In the genomic region with DNA sequence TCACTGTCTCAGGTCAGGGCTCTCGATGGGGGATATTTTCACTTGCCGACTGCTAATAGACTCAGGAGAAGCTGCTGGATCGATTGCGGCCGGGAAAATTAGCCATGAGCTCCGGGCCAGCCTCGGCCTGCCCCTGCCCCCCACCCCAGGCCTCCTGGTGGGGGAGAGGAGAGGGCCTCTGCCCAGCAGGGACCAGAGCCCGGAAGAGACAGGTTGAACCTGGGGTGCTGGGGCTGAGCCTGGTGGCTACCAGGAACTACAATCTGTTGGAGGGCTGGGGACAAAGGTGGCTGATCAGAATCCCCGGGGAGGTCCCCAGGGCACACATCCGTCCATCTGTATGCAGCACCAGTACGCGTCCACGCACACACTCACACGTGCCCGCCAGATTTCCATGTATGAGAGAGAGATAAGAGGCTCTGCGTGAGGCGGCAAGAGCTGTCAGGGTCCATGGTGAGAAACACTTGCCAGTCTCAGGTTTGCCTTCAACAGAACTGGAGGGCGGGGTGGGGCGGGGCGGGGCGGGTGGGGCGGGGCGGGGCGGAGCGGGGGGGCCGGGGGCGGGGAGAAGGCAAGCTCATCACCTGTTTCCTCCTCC, we compare ENCODE assay signal across 10 mouse cellular contexts.
DNase-seq lines count a peak whose midpoint lies in the region; ATAC-seq and TF ChIP-seq lines count a peak whose summit lies in the region.
"Had no signal": no experiment of that assay in that cellular context is flagged by ENCODE, and none has a peak within 500 bp of the region (broad histone marks: within the 10 kb centered on the region; RNA-seq: fewer than 3 reads in every experiment).

No protein-coding gene starts in this region.

- no peaks in the 10 kb centered on the region for H3K9me3 ChIP-seq in heart, embryonic 13.5 days
- H3K9me3 ChIP-seq in embryonic facial prominence, embryonic 13.5 days: no peaks in the 10 kb centered on the region
- no peaks in the 10 kb centered on the region for H3K9me3 ChIP-seq in intestine, postnatal 0 days (ENCODE audit: control insufficient read depth)
- H3K9me3 ChIP-seq in midbrain, embryonic 16.5 days (replicated peaks; ENCODE audit: control insufficient read depth, low read length, poor library complexity, severe bottlenecking): no peaks in the 10 kb centered on the region

- no peaks in the 10 kb centered on the region for H3K79me2 ChIP-seq in heart, adult 2 months (replicated peaks; ENCODE audit: control insufficient read depth, insufficient read depth, low read length)

- TF ChIP-seq CTCF in heart, adult 2 months (IDR thresholded peaks at IDR 0.05): no peak
- no peak for TF ChIP-seq CTCF in intestine, postnatal 0 days (IDR thresholded peaks at IDR 0.05; ENCODE audit: low read depth)

- peak overlapping the region; percentile 31 for H3K4me2 ChIP-seq in heart, embryonic 13.5 days
- peak overlapping the region; percentile 25; the same call in 1 of the 2 replicates for H3K4me2 ChIP-seq in embryonic facial prominence, embryonic 13.5 days
- H3K4me2 ChIP-seq in intestine, postnatal 0 days (replicated peaks; ENCODE audit: low read depth): peak overlapping the region; percentile 43
- H3K4me2 ChIP-seq in midbrain, embryonic 16.5 days (ENCODE audit: low read length): peak overlapping the region; percentile 23

- H3K9ac ChIP-seq in heart, embryonic 13.5 days: 0 out of 2 replicates have a peak overlapping the region, but pooled peaks have one; percentile 17
- no peak overlapping the region for H3K9ac ChIP-seq in heart, adult 2 months (ENCODE audit: low read depth, low read length)
- peak overlapping the region; percentile 44; the same call in 1 of the 2 replicates for H3K9ac ChIP-seq in embryonic facial prominence, embryonic 13.5 days
- no peak overlapping the region for H3K9ac ChIP-seq in intestine, postnatal 0 days (ENCODE audit: low read depth, low read length)
- peak overlapping the region; percentile 47; the same call in 1 of the 2 replicates for H3K9ac ChIP-seq in midbrain, embryonic 16.5 days (ENCODE audit: low read depth, low read length)

- no peak for DNase-seq in heart, adult 2 months
- DNase-seq in urinary bladder, postnatal 14 days (ENCODE audit: low spot score): no peak
- no peak for DNase-seq in natural killer cell, adult 2 months (ENCODE audit: low spot score in 2 of 2)
- DNase-seq: adrenal gland, postnatal 25 days; kidney, postnatal 14 days had no signal

- H3K36me3 ChIP-seq in heart, embryonic 13.5 days: no peaks in the 10 kb centered on the region
- H3K36me3 ChIP-seq in heart, adult 2 months (ENCODE audit: control insufficient read depth, insufficient read depth, low read length): no peaks in the 10 kb centered on the region
- no peaks in the 10 kb centered on the region for H3K36me3 ChIP-seq in embryonic facial prominence, embryonic 13.5 days
- H3K36me3 ChIP-seq in intestine, postnatal 0 days (ENCODE audit: control insufficient read depth, insufficient read depth): no peaks in the 10 kb centered on the region
- H3K36me3 ChIP-seq in midbrain, embryonic 16.5 days (ENCODE audit: control insufficient read depth, insufficient read depth, low read length): no peaks in the 10 kb centered on the region

- ATAC-seq in heart, embryonic 13.5 days (ENCODE audit: extremely low read depth, insufficient number of reproducible peaks, low FRiP score, low TSS enrichment): no peak
- ATAC-seq in embryonic facial prominence, embryonic 13.5 days (ENCODE audit: insufficient number of reproducible peaks, insufficient read depth, low FRiP score, low TSS enrichment, low read depth): no peak
- no peak for ATAC-seq in intestine, postnatal 0 days
- ATAC-seq in midbrain, embryonic 16.5 days: peak; percentile 20
- no peak for ATAC-seq in activated CD4-positive, CD25-positive, alpha-beta regulatory T cell, adult 4 months

- TF ChIP-seq POLR2A in heart, adult 2 months (IDR thresholded peaks at IDR 0.05; ENCODE audit: insufficient read depth, low read depth, low read length): no peak

- 0 out of 2 replicates have a peak overlapping the region, but pooled peaks have one; percentile 24 for H3K27ac ChIP-seq in heart, embryonic 13.5 days (replicated peaks)
- no peak overlapping the region; the same call in 1 of the 2 replicates for H3K27ac ChIP-seq in heart, adult 2 months
- H3K27ac ChIP-seq in embryonic facial prominence, embryonic 13.5 days: no peak overlapping the region
- H3K27ac ChIP-seq in intestine, postnatal 0 days (ENCODE audit: low read depth, low read length): no peak overlapping the region
- peak overlapping the region; percentile 84 for H3K27ac ChIP-seq in midbrain, embryonic 16.5 days (ENCODE audit: low read length)

- WGBS in heart, embryonic 13.5 days: 8% methylated on average over 27 of the region's 27 CpGs
- 20% methylated on average over 27 of the region's 27 CpGs for WGBS in heart, adult 2 months
- WGBS in embryonic facial prominence, embryonic 13.5 days: 12% methylated on average over 26 of the region's 27 CpGs
- 14% methylated on average over 27 of the region's 27 CpGs for WGBS in intestine, postnatal 0 days
- WGBS in midbrain, embryonic 16.5 days: 8% methylated on average over 24 of the region's 27 CpGs

- H3K27me3 ChIP-seq in heart, embryonic 13.5 days (replicated peaks): peaks cover 33% of the 10 kb centered on the region
- no peaks in the 10 kb centered on the region for H3K27me3 ChIP-seq in heart, adult 2 months (ENCODE audit: control insufficient read depth, insufficient read depth, low read length)
- H3K27me3 ChIP-seq in embryonic facial prominence, embryonic 13.5 days: no peaks in the 10 kb centered on the region
- H3K27me3 ChIP-seq in intestine, postnatal 0 days (replicated peaks; ENCODE audit: control insufficient read depth, insufficient read depth, low read length): no peaks in the 10 kb centered on the region
- H3K27me3 ChIP-seq in midbrain, embryonic 16.5 days (ENCODE audit: control insufficient read depth, insufficient read depth, low read depth, low read length): no peaks in the 10 kb centered on the region

- intact Hi-C loops in heart, adult 2 months (cut with DNase I): no loop called here

- TF ChIP-seq EP300 in heart, adult 2 months (IDR thresholded peaks at IDR 0.05; ENCODE audit: insufficient read depth, low read depth, low read length): no peak

- H3K4me1 ChIP-seq in heart, embryonic 13.5 days: peaks cover 22% of the 10 kb centered on the region; the same call in 1 of the 2 replicates
- H3K4me1 ChIP-seq in heart, adult 2 months (ENCODE audit: control insufficient read depth, insufficient read depth, low read length): no peaks in the 10 kb centered on the region
- peaks cover 9% of the 10 kb centered on the region for H3K4me1 ChIP-seq in embryonic facial prominence, embryonic 13.5 days
- no peaks in the 10 kb centered on the region for H3K4me1 ChIP-seq in intestine, postnatal 0 days (replicated peaks; ENCODE audit: control insufficient read depth, insufficient read depth, low read length)
- peaks cover 28% of the 10 kb centered on the region for H3K4me1 ChIP-seq in midbrain, embryonic 16.5 days (ENCODE audit: control insufficient read depth, insufficient read depth, low read length)

- H3K4me3 ChIP-seq in heart, embryonic 13.5 days: no peak overlapping the region
- H3K4me3 ChIP-seq in heart, adult 2 months: no peak overlapping the region
- H3K4me3 ChIP-seq in embryonic facial prominence, embryonic 13.5 days: no peak overlapping the region
- 0 out of 2 replicates have a peak overlapping the region, but pooled peaks have one; percentile 2 for H3K4me3 ChIP-seq in intestine, postnatal 0 days (ENCODE audit: low read depth, low read length)
- H3K4me3 ChIP-seq in midbrain, embryonic 16.5 days (ENCODE audit: low read depth, low read length): no peak overlapping the region

Comparison
In these comparisons a context has a peak if more than half of its experiments do, and no peak if none do; other contexts are left out.
1. H3K27ac ChIP-seq: peak in heart, embryonic 13.5 days (single experiment) and midbrain, embryonic 16.5 days (single experiment); none in heart, adult 2 months (single experiment), embryonic facial prominence, embryonic 13.5 days (single experiment) and intestine, postnatal 0 days (single experiment).
2. H3K9ac ChIP-seq: peak in heart, embryonic 13.5 days (single experiment), embryonic facial prominence, embryonic 13.5 days (single experiment) and midbrain, embryonic 16.5 days (single experiment); none in heart, adult 2 months (single experiment) and intestine, postnatal 0 days (single experiment).
3. Peak in every context shown above with its lines, with median percentiles within 50 percentile points of each other: H3K4me2 ChIP-seq.